Mouse (Mus musculus) spleen, postnatal 10 days (tissue): ENCODE measurements around the gene Agap1.
A peak's percentile ranks its signal among the peaks of the same experiment; 100 is the strongest.

ENCODE experiments used
- DNase-seq, 2 experiments: peaks; one replicate each; pipeline ENCODE4 v3.0.0; 2021 to 2022; ENCODE audit warnings: low spot score in 2 of 2

The Agap1 gene

DNA sequence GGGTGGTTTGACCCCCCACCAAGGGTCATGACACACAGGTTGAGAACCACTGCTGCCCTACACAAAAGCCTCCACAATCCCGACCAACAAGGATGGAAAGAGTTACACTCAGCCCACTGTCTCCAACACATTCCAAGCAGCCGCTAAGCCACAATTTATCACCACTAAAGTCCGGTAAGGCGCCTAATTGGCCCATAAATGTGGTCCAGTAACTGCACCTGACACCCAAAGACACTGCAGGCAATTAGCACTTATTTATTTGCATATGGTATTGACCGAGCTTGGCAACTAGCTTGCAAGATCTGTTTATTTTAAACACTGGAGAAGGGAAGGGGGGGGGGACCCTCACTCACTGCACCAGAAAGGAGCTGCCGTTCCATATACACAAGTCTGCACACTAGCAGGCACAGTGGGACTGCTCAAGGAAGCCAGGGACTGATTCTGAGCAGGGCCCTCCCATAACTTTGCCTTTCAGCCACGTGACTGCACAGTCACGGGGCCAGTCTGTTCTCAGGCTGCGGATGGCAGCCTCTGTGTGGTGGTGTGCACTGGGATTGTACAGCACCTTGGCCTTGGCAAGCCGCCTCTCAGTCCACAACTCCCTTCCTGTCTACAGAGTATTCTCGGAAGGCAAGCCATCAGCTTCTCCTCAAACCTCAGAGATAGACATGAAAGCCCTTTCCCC lies 445.3 kb downstream of the Agap1 start:
- no peak for DNase-seq

GRCm38 (mm10) chr1:89901381-89901780 lies 446.8 kb downstream of the Agap1 start:
- DNase-seq = no peak

DNA sequence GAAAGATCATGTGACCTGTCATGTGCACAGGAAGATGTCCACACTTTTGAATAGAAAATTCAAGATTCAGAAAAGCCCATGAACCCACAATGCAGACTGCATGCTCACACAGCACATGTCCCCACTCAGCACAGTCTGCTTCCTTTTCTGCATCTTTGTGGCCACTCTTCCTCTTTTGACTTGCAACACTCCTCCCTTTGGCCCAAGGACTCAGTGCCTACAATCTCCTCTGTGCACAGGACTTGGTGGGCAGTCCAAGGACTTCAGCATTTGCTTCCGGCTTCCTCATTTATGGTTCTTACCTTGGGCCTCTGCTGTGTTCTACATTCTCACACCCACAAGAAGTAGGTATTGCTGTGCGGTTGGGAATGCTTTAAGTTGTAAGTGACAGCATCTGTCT lies 447.6 kb downstream of the Agap1 start:
- DNase-seq = no peak

DNA sequence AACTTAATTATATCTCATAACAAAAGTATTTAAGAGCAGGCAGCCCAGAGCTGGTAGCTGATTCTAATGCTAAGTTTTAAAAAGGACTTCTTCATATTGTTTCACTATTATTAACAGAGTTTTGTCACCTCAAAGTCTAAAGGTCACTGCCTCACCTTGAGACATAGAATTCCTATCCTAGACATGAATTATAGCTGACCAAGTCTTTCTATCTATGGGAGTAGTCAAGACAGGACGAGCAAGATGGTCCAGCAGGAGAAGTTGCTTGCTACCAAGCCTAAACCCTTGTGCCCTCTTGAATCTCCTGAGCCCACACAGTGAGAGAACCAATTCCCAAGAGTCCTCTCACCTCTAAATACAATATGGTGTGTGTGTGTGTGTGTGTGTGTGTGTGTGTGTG lies 448.0 kb downstream of the Agap1 start:
- no peak for DNase-seq

DNA sequence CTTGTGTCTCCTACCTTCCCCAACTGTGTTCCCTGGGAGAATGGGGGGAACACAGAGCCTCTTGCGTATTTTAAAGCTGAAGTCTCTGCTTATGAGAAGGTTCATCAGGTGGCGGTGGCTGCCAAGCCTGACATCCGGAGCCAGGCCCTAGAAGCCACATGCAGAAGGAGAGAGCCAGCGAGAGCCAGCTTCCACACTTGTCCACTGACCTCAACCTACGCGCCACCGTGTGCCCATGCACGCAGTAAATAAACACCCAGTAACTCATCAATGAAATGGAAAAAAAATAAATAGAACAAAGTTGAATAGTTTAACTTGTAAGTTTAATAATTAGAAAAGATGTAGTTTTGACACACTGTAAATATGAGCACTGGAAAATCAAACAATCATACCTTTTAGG lies 455.2 kb downstream of the Agap1 start:
- no peak for DNase-seq

- DNase-seq = no peak
Measured at GRCm38 (mm10) chr1:89912392-89912791, 457.8 kb downstream of the Agap1 start.

GRCm38 (mm10) chr1:89913611-89914010 lies 459.0 kb downstream of the Agap1 start:
- no peak for DNase-seq

- no peak for DNase-seq
Measured at GRCm38 (mm10) chr1:89918111-89918510, 463.5 kb downstream of the Agap1 start.

- no peak for DNase-seq
Measured at GRCm38 (mm10) chr1:89919206-89919605, 464.6 kb downstream of the Agap1 start.

DNA sequence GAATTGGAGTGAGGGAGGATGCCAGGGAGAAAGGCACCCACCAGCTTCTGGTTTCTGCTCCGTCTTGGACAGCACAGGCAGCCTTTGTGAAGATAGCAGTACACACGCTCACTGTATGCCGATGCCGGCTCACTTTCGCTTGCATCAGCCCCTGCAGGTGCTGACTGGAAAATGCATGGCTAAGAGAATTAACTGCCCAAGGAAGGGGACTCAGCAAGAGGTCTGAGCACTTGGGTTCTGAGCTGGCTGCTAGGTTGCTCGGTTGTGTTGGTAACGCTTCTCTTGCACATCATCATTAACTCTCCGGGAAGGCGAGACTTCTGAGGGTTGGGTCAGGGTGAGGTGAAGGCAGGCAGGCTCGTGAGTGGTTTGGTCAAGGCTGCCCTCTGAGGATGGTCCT lies 467.2 kb downstream of the Agap1 start:
- no peak for DNase-seq

GRCm38 (mm10) chr1:89922282-89922681 lies 467.7 kb downstream of the Agap1 start:
- DNase-seq = no peak

DNA sequence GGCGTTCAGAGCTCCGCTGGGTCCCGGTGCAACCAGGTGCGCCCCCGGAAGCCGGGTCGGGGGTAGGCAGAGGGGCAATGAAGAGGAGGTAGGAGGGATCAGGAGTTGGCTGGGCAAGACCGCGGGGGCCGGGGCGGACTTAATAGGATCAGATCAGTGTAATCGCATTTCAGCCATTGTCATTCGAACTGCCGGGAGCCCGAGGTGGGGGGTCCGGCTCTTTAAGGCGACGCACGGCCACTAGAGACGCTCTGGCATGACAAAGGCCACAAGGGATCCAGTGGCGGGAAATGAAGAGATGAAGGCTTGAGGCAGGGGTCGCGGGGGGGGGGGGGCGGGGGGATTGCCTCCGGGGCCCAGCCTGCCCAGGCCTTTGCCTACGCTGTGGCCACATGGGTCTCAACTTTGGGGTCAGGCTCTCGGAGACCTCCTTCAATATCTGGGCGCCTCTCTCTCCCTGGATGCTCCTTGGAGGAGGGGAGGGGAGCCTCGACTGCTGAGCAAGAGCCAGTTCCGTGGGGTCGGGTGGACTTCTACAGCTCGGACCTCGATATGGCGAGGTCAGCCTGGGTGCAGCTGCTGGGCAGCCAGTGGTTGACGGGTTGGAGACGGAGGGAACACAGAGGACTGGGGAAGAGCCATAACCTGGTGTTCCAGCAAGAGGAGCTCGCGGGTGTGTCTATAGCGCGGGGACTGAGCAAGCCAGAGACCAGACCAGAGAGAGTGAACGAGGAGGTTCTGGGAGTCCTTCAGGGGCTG lies 468.5 kb downstream of the Agap1 start:
- DNase-seq = no peak

DNA sequence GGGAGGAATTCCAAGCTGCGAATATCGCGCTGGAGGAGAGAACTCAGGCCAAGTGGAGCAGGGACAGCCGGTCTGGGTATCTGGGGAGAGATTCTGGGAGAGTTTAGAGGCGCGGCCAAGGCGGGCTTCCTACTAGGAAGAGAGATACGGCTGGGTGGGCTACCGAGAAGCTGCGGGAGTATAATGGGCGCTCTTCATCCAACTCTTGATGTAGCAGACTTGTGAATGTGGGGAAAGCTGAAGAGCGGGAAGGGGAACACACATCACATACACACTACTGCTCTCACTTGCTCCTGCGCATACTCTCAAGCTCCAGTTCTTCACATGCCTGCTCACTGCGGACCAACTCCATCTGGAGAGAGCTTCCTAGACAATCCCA lies 469.0 kb downstream of the Agap1 start:
- no peak for DNase-seq

DNA sequence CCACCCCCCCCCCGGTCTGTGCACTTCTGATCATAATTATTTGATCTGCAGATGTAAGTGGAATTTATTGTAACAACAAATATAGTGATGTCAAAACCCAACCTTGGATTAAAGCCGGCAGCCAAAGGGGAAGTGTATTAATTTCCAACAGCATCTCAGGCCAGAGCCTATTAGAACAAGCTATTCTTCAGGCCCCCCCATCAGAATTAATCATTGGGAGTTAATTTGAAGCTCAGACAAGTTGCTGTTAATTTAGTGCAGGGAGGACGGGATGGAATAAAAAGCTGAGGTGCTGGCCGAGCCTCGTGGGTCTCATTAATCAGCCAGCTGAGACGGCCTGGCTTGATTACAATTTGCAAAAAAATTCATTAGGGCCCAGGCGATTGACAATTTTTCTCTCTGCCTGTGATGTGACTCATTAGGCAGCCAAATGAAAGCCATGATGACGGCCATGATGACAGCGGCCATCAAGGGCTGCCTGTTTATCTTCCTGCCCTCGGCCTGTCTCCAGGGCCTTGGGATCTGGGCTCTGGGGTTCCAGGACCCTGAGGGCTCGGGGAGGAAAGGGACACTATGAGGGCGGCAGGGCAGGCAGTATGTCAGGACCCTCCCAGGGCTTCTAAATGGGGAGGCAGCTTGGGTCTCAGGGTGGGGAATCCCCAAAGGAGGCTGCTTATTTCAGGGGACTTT lies 471.0 kb downstream of the Agap1 start:
- no peak for DNase-seq

GRCm38 (mm10) chr1:89926583-89927060 lies 472.0 kb downstream of the Agap1 start:
- no peak for DNase-seq

- DNase-seq = no peak
Measured at GRCm38 (mm10) chr1:89927061-89927661, 472.6 kb downstream of the Agap1 start.

GRCm38 (mm10) chr1:89928676-89929075 lies 474.1 kb downstream of the Agap1 start:
- DNase-seq = no peak

DNA sequence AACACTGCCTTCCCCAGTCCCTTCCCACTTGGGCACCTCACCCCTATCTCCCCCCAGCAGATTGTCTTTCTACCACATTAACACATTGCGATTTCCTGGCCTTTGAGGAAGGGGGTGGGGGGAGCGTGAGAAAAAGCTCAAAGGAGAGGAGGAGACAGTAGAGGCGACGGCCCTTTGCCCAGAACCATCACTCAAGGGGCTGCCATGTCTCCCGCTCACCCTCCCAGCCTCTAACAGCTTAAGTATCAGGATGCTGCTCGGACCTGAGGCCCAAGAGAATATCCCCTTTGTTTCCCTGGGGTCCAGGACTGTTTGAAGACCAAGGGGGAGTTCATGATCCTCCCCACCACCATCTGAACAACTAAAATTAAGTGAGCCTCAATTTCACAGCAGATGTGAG lies 474.6 kb downstream of the Agap1 start:
- no peak for DNase-seq

GRCm38 (mm10) chr1:89929721-89930505 lies 475.3 kb downstream of the Agap1 start:
- DNase-seq = no peak

- DNase-seq = no peak
Measured at GRCm38 (mm10) chr1:89930551-89930950, 475.9 kb downstream of the Agap1 start.

DNA sequence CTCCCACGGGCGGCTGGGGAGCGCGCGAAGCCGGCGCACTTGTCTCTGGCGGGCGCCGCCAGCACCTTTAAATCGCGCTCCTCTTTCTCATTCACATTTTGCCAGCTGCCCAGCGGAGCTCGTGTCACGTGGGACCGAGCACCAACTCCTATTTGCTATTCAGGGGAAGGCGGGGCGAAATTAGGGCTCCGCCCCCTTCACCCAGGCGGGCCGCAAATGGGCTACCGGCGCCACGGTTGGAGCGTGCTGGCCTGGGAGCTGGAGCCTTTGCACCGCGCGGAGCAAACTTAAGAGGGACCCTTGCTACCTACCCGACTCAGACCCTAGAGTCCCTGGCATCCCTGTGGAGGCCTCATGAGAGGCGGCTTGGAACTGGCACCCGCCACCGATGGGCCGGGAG lies 476.5 kb downstream of the Agap1 start, which contains the start of gene Gbx2:
Gene Gbx2 (minus strand): TSS at position 60 of the 400 bp plus-strand sequence.
- peak in 1 of 2 experiments; percentile 45 for DNase-seq
